Mouse (Mus musculus): ENCODE measurements around the gene Snx3. TPM values are rescaled to one million over a fixed set of nuclear protein-coding genes. Genes with fewer than 3 reads are reported as not detected.

Gene Snx3
- 92.1 and 93.3 TPM in 2 replicates for polyA plus RNA-seq (2012; rRNA removed)

GRCm38 (mm10) chr10:42501775-42502348 is at the start of gene Snx3:
Gene Snx3 (plus strand): TSS chr10:42502030.

GRCm38 (mm10) chr10:42478341-42478720 is 23.5 kb upstream of the Snx3 start, which contains the start of gene Afg1l:
Gene Afg1l (minus strand): TSS chr10:42478565.

GRCm38 (mm10) chr10:42583157-42583872 is 81.5 kb downstream of the Snx3 start, which contains the start of the genes Nr2e1 and Ostm1:
Gene Nr2e1 (minus strand): TSS chr10:42583632.
Gene Ostm1 (plus strand): TSS chr10:42583822.

Other genes with a start within 250 kb of the Snx3 start
- gene Foxo3, start 225.3 kb upstream of the Snx3 start, polyA plus RNA-seq (2012; rRNA removed) = 15.1 and 17.4 TPM in 2 replicates
- gene Afg1l, start 23.5 kb upstream of the Snx3 start, polyA plus RNA-seq (2012; rRNA removed) = 2.8 TPM in 2 replicates
- gene Nr2e1, start 81.6 kb downstream of the Snx3 start, polyA plus RNA-seq (2012; rRNA removed) = not detected in 2 replicates
- gene Ostm1, start 81.8 kb downstream of the Snx3 start, polyA plus RNA-seq (2012; rRNA removed) = 5.7 and 8.1 TPM in 2 replicates